Mouse (Mus musculus) intestine, postnatal 0 days (tissue): ENCODE measurements around the gene Nob1. TPM values are rescaled to one million over a fixed set of nuclear protein-coding genes. Genes with fewer than 3 reads are reported as not detected.

Source experiments
- ATAC-seq: fragments of 200-750 bp; cut with Nextera tagmentation; 2 replicates; pipeline ENCODE4 v1.8.0; 2017; ENCODE audit warnings: mild to moderate bottlenecking, moderate TSS enrichment, moderate library complexity
- H3K27ac ChIP-seq: fragments of 300-500 bp; sonication (generic); 2 replicates; pipeline ENCODE4 v1.5.1; 2014; ENCODE audit warnings: mild to moderate bottlenecking, low read depth, low read length, moderate library complexity
- H3K27me3 ChIP-seq: fragments of 300-500 bp; sonication (generic); replicated peaks from 2 replicates; pipeline ENCODE4 v1.6.1; 2014; ENCODE audit warnings: low read length, mixed read lengths; ENCODE audit not compliant: control insufficient read depth, insufficient read depth
- H3K36me3 ChIP-seq: fragments of 300-500 bp; sonication (generic); 2 replicates; pipeline ENCODE4 v1.6.1; 2014; ENCODE audit warnings: mild to moderate bottlenecking, moderate library complexity; ENCODE audit not compliant: control insufficient read depth, insufficient read depth
- H3K4me1 ChIP-seq: fragments of 300-500 bp; sonication (generic); replicated peaks from 2 replicates; pipeline ENCODE4 v1.6.1; 2014; ENCODE audit warnings: antibody characterized with exemption, low read length, mixed read lengths; ENCODE audit not compliant: control insufficient read depth, insufficient read depth
- H3K4me2 ChIP-seq: fragments of 300-500 bp; sonication (generic); replicated peaks from 2 replicates; pipeline ENCODE4 v1.6.1; 2014; ENCODE audit warnings: low read depth, mild to moderate bottlenecking, moderate library complexity
- H3K4me3 ChIP-seq: fragments of 300-500 bp; sonication (generic); 2 replicates; pipeline ENCODE4 v1.5.1; 2014; ENCODE audit warnings: low read depth, low read length
- H3K9ac ChIP-seq: fragments of 300-500 bp; sonication (generic); 2 replicates; pipeline ENCODE4 v1.6.1; 2014; ENCODE audit warnings: mild to moderate bottlenecking, low read depth, low read length
- H3K9me3 ChIP-seq: fragments of 300-500 bp; sonication (generic); 2 replicates; pipeline ENCODE4 v1.6.1; 2016; ENCODE audit warnings: mixed run types; ENCODE audit not compliant: control insufficient read depth
- CTCF ChIP-seq: sonication (generic); IDR thresholded peaks from 2 replicates; pipeline ENCODE4 v1.5.1; 2016; ENCODE audit warnings: low read depth, mild to moderate bottlenecking, control low read depth, antibody characterized with exemption, moderate library complexity
- WGBS: fragments of 180-500 bp; shearing (Covaris S2); extraction: QIAGEN DNeasy Blood & Tissue Kit; methylation state at CpG from one replicate; pipeline ENCODE4 v1.1.7; 2014; 5-methylcytosine and 5-hydroxymethylcytosine counted together
- polyA plus RNA-seq: library from polyadenylated mRNA; unstranded; fragments of >200 nt; fragmentation: Nextera tagmentation; extraction: Ambion mirVana; gene quantifications from 2 replicates; pipeline ENCODE4 v1.2.1, GENCODE M21; 2015

The Nob1 gene
- polyA plus RNA-seq, 1 experiment from 2014 or later = 22.3 TPM

- 22% methylated on average over 3 of the region's 3 CpGs for WGBS
- Histone ChIP-seq H3K27me3 (no peaks in the 10 kb centered on the region), H3K27ac (no peak overlapping the region), H3K9ac (no peak overlapping the region), H3K36me3 (no peaks in the 10 kb centered on the region), H3K4me3 (no peak overlapping the region), H3K4me1 (no peaks in the 10 kb centered on the region; the same call in 1 of the 2 replicates), H3K4me2 (no peak overlapping the region), H3K9me3 (no peaks in the 10 kb centered on the region)
- no peak for ATAC-seq
- peak; percentile 79 for TF ChIP-seq CTCF
Measured at GRCm38 (mm10) chr8:107386642-107387041, 38.2 kb downstream of the Nob1 start.

GRCm38 (mm10) chr8:107386171-107386570, 38.7 kb downstream of the Nob1 start:
- Histone ChIP-seq H3K9me3 (no peaks in the 10 kb centered on the region), H3K4me2 (no peak overlapping the region), H3K4me3 (no peak overlapping the region), H3K36me3 (no peaks in the 10 kb centered on the region), H3K27me3 (no peaks in the 10 kb centered on the region), H3K27ac (no peak overlapping the region), H3K9ac (no peak overlapping the region), H3K4me1 (no peaks in the 10 kb centered on the region; the same call in 1 of the 2 replicates)
- ATAC-seq = no peak
- no peak for TF ChIP-seq CTCF
- WGBS = 41% methylated on average over 5 of the region's 5 CpGs

GRCm38 (mm10) chr8:107385063-107385462, 39.8 kb downstream of the Nob1 start:
- H3K36me3 ChIP-seq = peaks cover 9% of the 10 kb centered on the region; the same call in 1 of the 2 replicates
- H3K4me3 ChIP-seq = no peak overlapping the region
- no peak overlapping the region for H3K9ac ChIP-seq
- no peak overlapping the region for H3K27ac ChIP-seq
- no peak for ATAC-seq
- WGBS = 88% methylated on average over 2 of the region's 2 CpGs
- H3K27me3 ChIP-seq = no peaks in the 10 kb centered on the region
- H3K9me3 ChIP-seq = no peaks in the 10 kb centered on the region
- no peaks in the 10 kb centered on the region; the same call in 1 of the 2 replicates for H3K4me1 ChIP-seq
- no peak for TF ChIP-seq CTCF
- H3K4me2 ChIP-seq = no peak overlapping the region

GRCm38 (mm10) chr8:107384651-107385050, 40.2 kb downstream of the Nob1 start:
- H3K4me2 ChIP-seq = no peak overlapping the region
- ATAC-seq = no peak
- no peak for TF ChIP-seq CTCF
- peaks cover 10% of the 10 kb centered on the region; the same call in 1 of the 2 replicates for H3K36me3 ChIP-seq
- no peaks in the 10 kb centered on the region for H3K9me3 ChIP-seq
- no peak overlapping the region for H3K27ac ChIP-seq
- no peak overlapping the region for H3K9ac ChIP-seq
- H3K4me1 ChIP-seq = no peaks in the 10 kb centered on the region; the same call in 1 of the 2 replicates
- H3K27me3 ChIP-seq = no peaks in the 10 kb centered on the region
- no peak overlapping the region for H3K4me3 ChIP-seq
- WGBS = 20% methylated on average over 5 of the region's 5 CpGs

- 57% methylated on average over 4 of the region's 4 CpGs for WGBS
- no peak overlapping the region for H3K4me3 ChIP-seq
- H3K27me3 ChIP-seq = no peaks in the 10 kb centered on the region
- no peaks in the 10 kb centered on the region for H3K4me1 ChIP-seq
- no peak overlapping the region for H3K4me2 ChIP-seq
- H3K36me3 ChIP-seq = peaks cover 17% of the 10 kb centered on the region
- H3K9me3 ChIP-seq = no peaks in the 10 kb centered on the region
- H3K9ac ChIP-seq = no peak overlapping the region
- no peak for ATAC-seq
- H3K27ac ChIP-seq = no peak overlapping the region
- no peak for TF ChIP-seq CTCF
Measured at GRCm38 (mm10) chr8:107382898-107383297, 42.0 kb downstream of the Nob1 start.

DNA sequence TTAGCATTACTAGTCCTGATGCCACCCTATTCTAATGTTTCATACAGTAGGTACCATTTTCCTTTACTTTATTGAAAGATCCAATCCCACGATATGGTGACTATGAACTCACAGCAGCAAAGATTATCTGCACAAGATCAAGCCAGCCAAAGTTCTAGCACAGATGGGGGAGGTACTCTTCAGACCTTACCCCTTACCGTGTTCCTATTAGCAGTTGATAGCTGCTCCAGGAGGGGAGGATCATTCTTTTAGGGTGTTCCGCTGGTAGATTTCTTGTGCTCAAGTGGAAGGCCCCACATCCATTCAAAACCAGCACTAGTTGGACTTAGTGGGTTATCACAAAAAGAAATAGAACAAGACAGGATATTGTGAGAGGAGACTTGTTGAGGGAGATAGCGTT, 43.2 kb downstream of the Nob1 start:
- Histone ChIP-seq H3K27me3 (no peaks in the 10 kb centered on the region), H3K4me2 (no peak overlapping the region), H3K27ac (no peak overlapping the region), H3K4me1 (no peaks in the 10 kb centered on the region), H3K4me3 (no peak overlapping the region), H3K36me3 (peaks cover 17% of the 10 kb centered on the region), H3K9ac (no peak overlapping the region), H3K9me3 (no peaks in the 10 kb centered on the region)
- no peak for TF ChIP-seq CTCF
- 93% methylated on average over 4 of the region's 4 CpGs for WGBS
- ATAC-seq = no peak

DNA sequence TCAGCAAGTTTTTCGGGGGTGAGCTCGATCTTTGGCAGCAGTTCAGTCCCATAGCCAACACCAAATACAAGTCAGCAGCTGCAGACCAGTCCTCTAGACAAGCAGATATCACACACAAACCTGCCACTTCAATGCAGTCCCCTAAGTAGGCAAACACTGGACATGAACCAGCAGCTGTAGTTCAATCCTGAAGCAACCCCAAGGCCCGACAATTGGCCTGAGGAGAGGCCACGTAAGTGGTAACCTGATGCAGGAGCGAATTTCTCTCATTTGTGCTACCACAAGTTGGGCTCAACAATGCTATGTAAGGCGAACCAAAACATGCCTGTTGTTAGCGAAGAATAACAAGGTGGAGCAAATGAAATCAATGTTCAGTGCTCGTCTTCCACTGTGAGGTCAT, 44.1 kb downstream of the Nob1 start:
- Histone ChIP-seq H3K27me3 (no peaks in the 10 kb centered on the region), H3K9me3 (no peaks in the 10 kb centered on the region), H3K27ac (no peak overlapping the region), H3K36me3 (peaks cover 20% of the 10 kb centered on the region), H3K9ac (no peak overlapping the region), H3K4me3 (no peak overlapping the region), H3K4me2 (no peak overlapping the region), H3K4me1 (no peaks in the 10 kb centered on the region)
- no peak for TF ChIP-seq CTCF
- ATAC-seq = no peak
- 95% methylated on average over 8 of the region's 8 CpGs for WGBS
